ENCODE assay signal across 8 mouse cellular contexts in genomic region chr4:149518351-149519220, GRCm38 (mm10). TPM values are rescaled to one million over a fixed set of nuclear protein-coding genes. Genes with fewer than 3 reads are reported as not detected.
DNase-seq lines count a peak whose midpoint lies in the region; ATAC-seq and TF ChIP-seq lines count a peak whose summit lies in the region.

No protein-coding gene starts in this region.

- DNase-seq in left cerebral cortex, postnatal 4 days, result peak; percentile 25
- DNase-seq in left cerebral cortex, postnatal 25 days (ENCODE audit: low spot score in 2 of 2), result no peak
- no peak for DNase-seq in limb, embryonic 14.5 days (ENCODE audit: low spot score)
- DNase-seq in adrenal gland, postnatal 36 days, result no peak
- DNase-seq in layer of hippocampus, postnatal 14 days (ENCODE audit: low spot score in 2 of 2), result no peak

- peaks cover 21% of the 10 kb centered on the region for H3K4me1 ChIP-seq in bone marrow macrophage, adult 2 months (ENCODE audit: control insufficient read depth, insufficient read depth, low read length)
- H3K4me1 ChIP-seq in forebrain, embryonic 12.5 days, result peaks cover 17% of the 10 kb centered on the region
- peaks cover 9% of the 10 kb centered on the region for H3K4me1 ChIP-seq in limb, embryonic 14.5 days (ENCODE audit: control insufficient read depth, insufficient read depth, low read length)
- peaks cover 35% of the 10 kb centered on the region for H3K4me1 ChIP-seq in neural tube, embryonic 15.5 days

- TF ChIP-seq POLR2A in bone marrow macrophage, adult 2 months (IDR thresholded peaks at IDR 0.05; ENCODE audit: borderline replicate concordance, low read depth, low read length), result no peak
- TF ChIP-seq POLR2A in limb, embryonic 14.5 days (IDR thresholded peaks at IDR 0.05; ENCODE audit: borderline replicate concordance, extremely low read depth, insufficient read depth, insufficient read length), result no peak

- H3K27me3 ChIP-seq in forebrain, embryonic 12.5 days, result no peaks in the 10 kb centered on the region
- H3K27me3 ChIP-seq in limb, embryonic 14.5 days (ENCODE audit: control insufficient read depth, insufficient read depth, low read length), result no peaks in the 10 kb centered on the region
- no peaks in the 10 kb centered on the region for H3K27me3 ChIP-seq in neural tube, embryonic 15.5 days (replicated peaks)

- TF ChIP-seq CTCF in bone marrow macrophage, adult 2 months (IDR thresholded peaks at IDR 0.05; ENCODE audit: low read depth, low read length), result no peak

- 2% methylated on average over 43 of the region's 52 CpGs for WGBS in forebrain, embryonic 12.5 days
- 2% methylated on average over 32 of the region's 52 CpGs for WGBS in limb, embryonic 14.5 days
- WGBS in neural tube, embryonic 15.5 days, result 4% methylated on average over 37 of the region's 52 CpGs

- no peaks in the 10 kb centered on the region for H3K36me3 ChIP-seq in forebrain, embryonic 12.5 days (replicated peaks)
- H3K36me3 ChIP-seq in limb, embryonic 14.5 days (ENCODE audit: control insufficient read depth, insufficient read depth, low read length), result no peaks in the 10 kb centered on the region; the same call in 1 of the 2 replicates
- H3K36me3 ChIP-seq in neural tube, embryonic 15.5 days, result no peaks in the 10 kb centered on the region

- intact Hi-C loops in left cerebral cortex, postnatal 4 days (cut with DNase I), result no loop called here
- intact Hi-C loops in left cerebral cortex, postnatal 25 days (cut with DNase I), result no loop called here

- H3K9me3 ChIP-seq in forebrain, embryonic 12.5 days, result no peaks in the 10 kb centered on the region
- H3K9me3 ChIP-seq in limb, embryonic 14.5 days (ENCODE audit: control insufficient read depth, low read length), result no peaks in the 10 kb centered on the region
- no peaks in the 10 kb centered on the region for H3K9me3 ChIP-seq in neural tube, embryonic 15.5 days (replicated peaks)

- H3K9ac ChIP-seq in forebrain, embryonic 12.5 days, result peak overlapping the region; percentile 95
- peak overlapping the region; percentile 92 for H3K9ac ChIP-seq in limb, embryonic 14.5 days (ENCODE audit: low read depth, low read length, severe bottlenecking)
- H3K9ac ChIP-seq in neural tube, embryonic 15.5 days (replicated peaks), result peak overlapping the region; percentile 86

- no peak; the same call in 1 of the 2 replicates for ATAC-seq in forebrain, embryonic 12.5 days (ENCODE audit: low FRiP score)
- ATAC-seq in limb, embryonic 14.5 days (ENCODE audit: low FRiP score, low read depth), result no peak
- peak; percentile 48 for ATAC-seq in neural tube, embryonic 15.5 days (ENCODE audit: low FRiP score)

- H3K4me2 ChIP-seq in forebrain, embryonic 12.5 days, result peak overlapping the region; percentile 92
- H3K4me2 ChIP-seq in limb, embryonic 14.5 days (replicated peaks; ENCODE audit: low read depth, low read length, severe bottlenecking), result peak overlapping the region; percentile 93
- peak overlapping the region; percentile 87 for H3K4me2 ChIP-seq in neural tube, embryonic 15.5 days

- H3K27ac ChIP-seq in bone marrow macrophage, adult 2 months (ENCODE audit: insufficient read depth, low read depth, low read length), result no peak overlapping the region
- H3K27ac ChIP-seq in forebrain, embryonic 12.5 days, result peak overlapping the region; percentile 59
- H3K27ac ChIP-seq in limb, embryonic 14.5 days (replicated peaks; ENCODE audit: low read depth, low read length), result peak overlapping the region; percentile 78
- peak overlapping the region; percentile 66 for H3K27ac ChIP-seq in neural tube, embryonic 15.5 days (replicated peaks)

- peak overlapping the region; percentile 64 for H3K4me3 ChIP-seq in bone marrow macrophage, adult 2 months (ENCODE audit: insufficient read depth, low read length)
- H3K4me3 ChIP-seq in forebrain, embryonic 12.5 days (replicated peaks), result peak overlapping the region; percentile 88
- H3K4me3 ChIP-seq in limb, embryonic 14.5 days (replicated peaks; ENCODE audit: low read length), result peak overlapping the region; percentile 79
- peak overlapping the region; percentile 89 for H3K4me3 ChIP-seq in neural tube, embryonic 15.5 days (replicated peaks)

RNA-seq across cellular contexts. Expression of gene Ctnnbip1, which starts 0.6 kb away (rescaled TPM):
- total RNA-seq in left cerebral cortex, postnatal 4 days (2021), result 10 to 100 TPM; 94.7 to 99.4 TPM
- total RNA-seq in left cerebral cortex, postnatal 25 days (2021), result 10 to 100 TPM; 40.3 to 41.9 TPM
- polyA plus RNA-seq in bone marrow macrophage, adult 2 months (2012; ENCODE audit: insufficient read depth, insufficient read length, missing spikeins), result 16.2 and 18.8 TPM in 2 replicates
- 83.9 and 84.8 TPM in 2 replicates for polyA plus RNA-seq in forebrain, embryonic 12.5 days (2016; fragmentation: Nextera tagmentation; extraction: Ambion mirVana)
- 39.3 and 43.5 TPM in 2 replicates for polyA plus RNA-seq in limb, embryonic 14.5 days (2012; rRNA removed)
- polyA plus RNA-seq in limb, embryonic 14.5 days (2014; fragmentation: Nextera tagmentation; extraction: Ambion mirVana), result 73.6 and 75.0 TPM in 2 replicates
- 92.7 and 103 TPM in 2 replicates for polyA plus RNA-seq in neural tube, embryonic 15.5 days (2015; fragmentation: Nextera tagmentation; extraction: Ambion mirVana)
- 10 to 100 TPM; 21.0 to 39.0 TPM for total RNA-seq in adrenal gland, postnatal 36 days (2021)
- total RNA-seq in layer of hippocampus, postnatal 14 days (2021), result 10 to 100 TPM; 57.9 to 58.9 TPM

RNA-seq across cellular contexts. Expression of gene Lzic, which starts 33.6 kb away (rescaled TPM):
- 10 to 100 TPM; 63.7 to 66.2 TPM for total RNA-seq in left cerebral cortex, postnatal 4 days (2021)
- total RNA-seq in left cerebral cortex, postnatal 25 days (2021), result 10 to 100 TPM; 18.7 to 19.8 TPM
- polyA plus RNA-seq in bone marrow macrophage, adult 2 months (2012; ENCODE audit: insufficient read depth, insufficient read length, missing spikeins), result 12.2 and 14.0 TPM in 2 replicates
- 48.9 and 53.6 TPM in 2 replicates for polyA plus RNA-seq in forebrain, embryonic 12.5 days (2016; fragmentation: Nextera tagmentation; extraction: Ambion mirVana)
- polyA plus RNA-seq in limb, embryonic 14.5 days (2012; rRNA removed), result 32.8 and 36.1 TPM in 2 replicates
- polyA plus RNA-seq in limb, embryonic 14.5 days (2014; fragmentation: Nextera tagmentation; extraction: Ambion mirVana), result 54.0 and 55.2 TPM in 2 replicates
- 37.9 and 40.0 TPM in 2 replicates for polyA plus RNA-seq in neural tube, embryonic 15.5 days (2015; fragmentation: Nextera tagmentation; extraction: Ambion mirVana)
- total RNA-seq in adrenal gland, postnatal 36 days (2021), result 10 to 100 TPM; 28.5 to 29.3 TPM
- total RNA-seq in layer of hippocampus, postnatal 14 days (2021), result 10 to 100 TPM; 24.0 to 26.9 TPM

RNA-seq across cellular contexts. Expression of gene Nmnat1, which starts 33.6 kb away (rescaled TPM):
- total RNA-seq in left cerebral cortex, postnatal 4 days (2021), result 1 to 10 TPM; 5.9 to 6.0 TPM
- 1 to 10 TPM; 8.1 to 8.9 TPM for total RNA-seq in left cerebral cortex, postnatal 25 days (2021)
- 4.7 and 8.1 TPM in 2 replicates for polyA plus RNA-seq in bone marrow macrophage, adult 2 months (2012; ENCODE audit: insufficient read depth, insufficient read length, missing spikeins)
- 14.3 and 14.7 TPM in 2 replicates for polyA plus RNA-seq in forebrain, embryonic 12.5 days (2016; fragmentation: Nextera tagmentation; extraction: Ambion mirVana)
- 10.1 and 11.4 TPM in 2 replicates for polyA plus RNA-seq in limb, embryonic 14.5 days (2012; rRNA removed)
- 9.1 and 10.6 TPM in 2 replicates for polyA plus RNA-seq in limb, embryonic 14.5 days (2014; fragmentation: Nextera tagmentation; extraction: Ambion mirVana)
- polyA plus RNA-seq in neural tube, embryonic 15.5 days (2015; fragmentation: Nextera tagmentation; extraction: Ambion mirVana), result 5.8 and 9.0 TPM in 2 replicates
- 10 to 100 TPM; 16.4 to 17.8 TPM for total RNA-seq in adrenal gland, postnatal 36 days (2021)
- total RNA-seq in layer of hippocampus, postnatal 14 days (2021), result 1 to 10 TPM; 8.4 to 8.7 TPM

RNA-seq across cellular contexts. Expression of gene Tmem274, which starts 41.4 kb away (rescaled TPM):
- not detected for total RNA-seq in left cerebral cortex, postnatal 4 days (2021)
- not detected for total RNA-seq in left cerebral cortex, postnatal 25 days (2021)
- polyA plus RNA-seq in bone marrow macrophage, adult 2 months (2012; ENCODE audit: insufficient read depth, insufficient read length, missing spikeins), result not detected in 2 replicates
- polyA plus RNA-seq in forebrain, embryonic 12.5 days (2016; fragmentation: Nextera tagmentation; extraction: Ambion mirVana), result 0.55 and 0.69 TPM in 2 replicates
- polyA plus RNA-seq in limb, embryonic 14.5 days (2012; rRNA removed), result not detected in 2 replicates
- 0.93 TPM in 1 of 2 replicates, not detected in the other for polyA plus RNA-seq in limb, embryonic 14.5 days (2014; fragmentation: Nextera tagmentation; extraction: Ambion mirVana)
- polyA plus RNA-seq in neural tube, embryonic 15.5 days (2015; fragmentation: Nextera tagmentation; extraction: Ambion mirVana), result not detected in 2 replicates
- total RNA-seq in adrenal gland, postnatal 36 days (2021), result not detected
- not detected for total RNA-seq in layer of hippocampus, postnatal 14 days (2021)
